Mouse (Mus musculus) lung, postnatal 0 days (tissue): ENCODE results near the gene Ppargc1a.

Experiments used
- CTCF ChIP-seq: IDR thresholded peaks from 2 replicates; pipeline ENCODE4 v1.5.1; 2016; ENCODE audit warnings: antibody characterized with exemption, mild to moderate bottlenecking
- EP300 ChIP-seq: IDR thresholded peaks from 2 replicates; pipeline ENCODE4 v1.6.1; 2016; ENCODE audit warnings: antibody characterized with exemption, mild to moderate bottlenecking, control low read depth

DNA sequence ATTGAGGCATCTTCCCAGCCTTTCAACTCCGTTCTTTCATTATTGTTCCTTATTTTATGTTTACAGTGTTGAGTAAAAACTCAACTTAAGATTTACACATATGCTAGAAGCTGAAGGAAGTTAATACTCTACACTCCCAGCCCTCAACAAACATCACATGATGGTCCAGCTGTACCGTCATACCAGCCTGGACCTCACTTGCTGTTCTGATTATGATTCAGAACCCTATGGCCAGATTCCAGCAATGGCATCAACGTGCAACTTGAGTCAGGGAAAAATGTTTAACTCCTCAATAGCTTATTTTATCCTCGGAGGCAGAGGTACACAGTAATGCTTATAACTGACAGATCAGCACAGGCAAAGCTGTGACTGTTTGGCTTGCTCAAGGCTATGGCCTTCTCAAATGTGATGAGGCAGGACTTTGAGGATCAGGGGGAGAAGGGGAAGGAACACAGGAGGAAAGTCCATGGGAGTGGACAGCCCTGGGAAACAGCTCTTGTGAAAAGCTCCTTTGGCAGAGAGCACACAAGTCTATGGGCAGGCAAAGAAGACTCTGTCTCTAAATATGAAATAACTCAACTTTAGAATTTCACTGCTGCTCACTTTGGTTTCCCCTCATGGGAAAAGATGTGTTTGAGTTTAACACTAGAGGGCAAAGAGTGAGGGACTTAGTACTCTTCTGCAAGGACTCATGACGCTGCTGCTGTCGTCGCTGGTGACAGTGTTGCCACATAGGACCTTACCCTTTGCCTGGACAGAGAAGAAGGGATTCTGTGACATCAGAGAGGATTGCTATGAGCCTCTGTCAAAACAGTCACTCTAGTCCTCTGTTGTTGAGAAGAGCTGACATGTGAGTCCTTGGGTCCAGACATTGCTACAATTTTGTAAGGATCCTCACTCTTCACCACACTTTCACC lies 22.1 kb downstream of the Ppargc1a start:
- TF ChIP-seq CTCF (no peak), EP300 (no peak)
